Comparison of ENCODE assay signal across 8 mouse cellular contexts in the genomic region with DNA sequence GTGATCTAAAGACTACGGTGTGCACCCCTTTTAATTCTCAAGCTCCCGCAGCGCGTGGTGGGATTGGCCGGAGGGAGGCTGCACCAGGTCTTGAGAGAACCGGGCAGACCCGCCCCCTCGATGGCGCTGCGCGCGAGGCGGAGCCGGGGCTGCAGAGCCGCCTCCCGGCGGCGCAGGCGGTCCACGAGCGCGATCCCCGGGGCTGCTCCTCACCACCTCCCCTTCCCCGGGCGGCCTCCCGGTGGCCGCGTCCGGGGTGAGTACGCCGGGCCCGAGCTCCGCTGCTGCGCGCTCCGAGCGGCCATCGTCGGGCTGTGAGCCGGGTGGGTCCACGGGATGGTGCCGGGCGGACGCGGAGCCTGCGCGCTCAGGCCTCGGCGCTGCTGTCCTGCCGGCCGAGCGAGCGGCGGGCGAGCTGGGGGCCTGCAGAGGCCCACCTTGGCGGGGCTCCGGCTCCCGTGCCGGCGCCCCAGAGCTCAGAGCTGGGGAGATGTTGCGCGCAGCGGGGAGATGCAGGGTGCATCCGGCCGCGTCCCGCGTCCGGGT. TPM values are rescaled to one million over a fixed set of nuclear protein-coding genes. Genes with fewer than 3 reads are reported as not detected.
DNase-seq lines count a peak whose midpoint lies in the region; ATAC-seq lines count a peak whose summit lies in the region.

B4galt4 (plus strand) TSS at position 152 of the 546 bp plus-strand sequence.

- H3K27me3 ChIP-seq in intestine, embryonic 15.5 days (replicated peaks): no peaks in the 10 kb centered on the region

- intact Hi-C loops in left cerebral cortex, postnatal 25 days (cut with DNase I): loop anchor here (10.0 kb wide), 1 partner anchor 313 kb away; no protein-coding TSS in a partner anchor

- peaks cover 3% of the 10 kb centered on the region; the same call in 1 of the 2 replicates for H3K4me1 ChIP-seq in intestine, embryonic 15.5 days (replicated peaks)

- peak; percentile 96 for ATAC-seq in intestine, embryonic 15.5 days

- H3K4me2 ChIP-seq in intestine, embryonic 15.5 days (replicated peaks): peak within 1 kb of the TSS; percentile 88

- peak within 1 kb of the TSS; percentile 86 for H3K4me3 ChIP-seq in intestine, embryonic 15.5 days (replicated peaks)

- no peaks in the 10 kb centered on the region for H3K9me3 ChIP-seq in intestine, embryonic 15.5 days

- DNase-seq in adrenal gland, adult 18-20 months (ENCODE audit: low spot score in 2 of 2): peak; percentile 79
- DNase-seq in embryo, embryonic 10.5 days (ENCODE audit: low spot score): peak; percentile 81
- peak; percentile 62 to 79 for DNase-seq in gastrocnemius, postnatal 4 days (ENCODE audit: low spot score in 2 of 2)
- DNase-seq in left cerebral cortex, postnatal 25 days (ENCODE audit: low spot score in 2 of 2): peak; percentile 86
- peak; percentile 79 for DNase-seq in mesoderm, embryonic 11.5 days (ENCODE audit: low read depth, low spot score)
- DNase-seq in skeletal muscle tissue, adult 2 months (ENCODE audit: low read depth, low spot score): peak; percentile 25
- no peak for DNase-seq in adipocyte (ENCODE audit: low spot score)

- H3K36me3 ChIP-seq in intestine, embryonic 15.5 days: no peaks in the 10 kb centered on the region

- peak within 1 kb of the TSS; percentile 85 for H3K27ac ChIP-seq in intestine, embryonic 15.5 days

- under 1% methylated on average over 67 of the region's 69 CpGs for WGBS in intestine, embryonic 15.5 days

- peak within 1 kb of the TSS; percentile 79 for H3K9ac ChIP-seq in intestine, embryonic 15.5 days

RNA-seq across cellular contexts. Expression of gene B4galt4, which starts in this region (rescaled TPM):
- 1 to 10 TPM; 8.3 to 8.7 TPM for total RNA-seq in adrenal gland, adult 18-20 months (2021)
- 1 to 10 TPM; 6.8 to 8.5 TPM for total RNA-seq in gastrocnemius, postnatal 4 days (2021)
- 21.5 and 22.1 TPM in 2 replicates for polyA plus RNA-seq in intestine, embryonic 15.5 days (2015; fragmentation: Nextera tagmentation; extraction: Ambion mirVana)
- total RNA-seq in left cerebral cortex, postnatal 25 days (2021): 10 to 100 TPM; 21.7 to 22.8 TPM
